8 mouse cellular contexts compared by ENCODE assay signal in the genomic region with DNA sequence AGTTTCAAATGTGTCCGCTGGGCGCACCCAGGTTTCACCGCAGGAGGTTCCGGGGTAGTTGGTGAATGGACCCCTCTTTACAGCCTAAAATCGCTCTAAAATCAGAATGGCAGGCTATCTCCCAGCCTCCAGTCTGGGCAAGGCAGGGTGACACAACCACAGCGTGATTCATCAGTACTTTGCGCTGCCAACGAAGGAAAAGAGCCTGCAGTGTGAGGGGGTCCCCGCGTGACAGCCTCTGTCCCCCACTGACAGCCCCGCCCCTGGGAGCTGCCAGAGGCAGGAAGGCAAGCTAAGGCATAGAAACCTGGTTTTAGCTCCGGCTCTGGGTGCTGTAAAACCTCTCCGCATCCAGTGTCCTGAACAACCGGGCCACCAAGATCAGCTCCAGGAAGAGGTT. TPM values are rescaled to one million over a fixed set of nuclear protein-coding genes. Genes with fewer than 3 reads are reported as not detected.
A peak's percentile ranks its signal among the peaks of the same experiment; 100 is the strongest.
DNase-seq lines count a peak whose midpoint lies in the region; ATAC-seq and TF ChIP-seq lines count a peak whose summit lies in the region.

No protein-coding gene starts in this region.

- H3K4me3 ChIP-seq in layer of hippocampus, adult 2 months = peak overlapping the region; percentile 60
- peak overlapping the region; percentile 40 for H3K4me3 ChIP-seq in hindbrain, embryonic 11.5 days (ENCODE audit: low read depth, low read length)
- peak overlapping the region; percentile 57 for H3K4me3 ChIP-seq in lung, postnatal 0 days (ENCODE audit: low read depth, low read length)

- ATAC-seq in common myeloid progenitor, adult 5-6 weeks (replicated peaks; ENCODE audit: low read depth, poor library complexity, severe bottlenecking) = peak; percentile 43
- ATAC-seq in hindbrain, embryonic 11.5 days (ENCODE audit: low FRiP score) = no peak
- ATAC-seq in lung, postnatal 0 days = peak; percentile 51

- no peaks in the 10 kb centered on the region for H3K36me3 ChIP-seq in hindbrain, embryonic 11.5 days (ENCODE audit: control insufficient read depth, insufficient read depth, low read length)
- no peaks in the 10 kb centered on the region for H3K36me3 ChIP-seq in lung, postnatal 0 days (ENCODE audit: insufficient read depth, low read length)

- H3K9ac ChIP-seq in hindbrain, embryonic 11.5 days (ENCODE audit: low read depth, low read length) = no peak overlapping the region; the same call in 1 of the 2 replicates
- H3K9ac ChIP-seq in lung, postnatal 0 days (replicated peaks; ENCODE audit: low read depth) = no peak overlapping the region

- H3K4me2 ChIP-seq in hindbrain, embryonic 11.5 days (replicated peaks; ENCODE audit: low read depth, low read length) = peak overlapping the region; percentile 94
- H3K4me2 ChIP-seq in lung, postnatal 0 days (replicated peaks; ENCODE audit: low read depth, low read length) = peak overlapping the region; percentile 100

- H3K27me3 ChIP-seq in hindbrain, embryonic 11.5 days (ENCODE audit: control insufficient read depth, insufficient read depth, low read length) = peaks cover 29% of the 10 kb centered on the region
- H3K27me3 ChIP-seq in lung, postnatal 0 days (replicated peaks; ENCODE audit: insufficient read depth, low read length) = peaks cover 16% of the 10 kb centered on the region; the same call in 1 of the 2 replicates

- DNase-seq in layer of hippocampus, adult 2 months (ENCODE audit: low spot score in 2 of 2) = no peak
- no peak for DNase-seq in layer of hippocampus, postnatal 25 days (ENCODE audit: extremely low spot score in 1 of 2, low spot score in 1 of 2)
- DNase-seq in hindbrain, embryonic 11.5 days (ENCODE audit: low spot score) = no peak
- DNase-seq in lung, postnatal 0 days (ENCODE audit: low spot score) = peak; percentile 53
- DNase-seq in right cerebral cortex, postnatal 25 days = peak; percentile 16
- no peak for DNase-seq in ovary, postnatal 36 days (ENCODE audit: low spot score)
- DNase-seq in left cerebral cortex, adult 8-10 months (ENCODE audit: low spot score in 2 of 2) = no peak

- no peak for TF ChIP-seq EP300 in lung, postnatal 0 days (IDR thresholded peaks at IDR 0.05)

- WGBS in hindbrain, embryonic 11.5 days = 8% methylated on average over 14 of the region's 14 CpGs
- 4% methylated on average over 14 of the region's 14 CpGs for WGBS in lung, postnatal 0 days

- peak overlapping the region; percentile 48; the same call in 1 of the 2 replicates for H3K27ac ChIP-seq in layer of hippocampus, adult 2 months
- no peak overlapping the region for H3K27ac ChIP-seq in hindbrain, embryonic 11.5 days (ENCODE audit: low read depth, low read length)
- H3K27ac ChIP-seq in lung, postnatal 0 days (ENCODE audit: low read length) = no peak overlapping the region

- TF ChIP-seq CTCF in layer of hippocampus, adult 2 months (conservative IDR thresholded peaks at IDR 0.05) = no peak
- no peak for TF ChIP-seq CTCF in lung, postnatal 0 days (IDR thresholded peaks at IDR 0.05)

- no peaks in the 10 kb centered on the region for H3K9me3 ChIP-seq in hindbrain, embryonic 11.5 days (ENCODE audit: control insufficient read depth, low read length)
- H3K9me3 ChIP-seq in lung, postnatal 0 days (ENCODE audit: low read length) = no peaks in the 10 kb centered on the region

- peaks cover 2% of the 10 kb centered on the region; the same call in 1 of the 2 replicates for H3K4me1 ChIP-seq in hindbrain, embryonic 11.5 days (replicated peaks; ENCODE audit: control insufficient read depth, insufficient read depth, low read length)
- peaks cover 7% of the 10 kb centered on the region; the same call in 1 of the 2 replicates for H3K4me1 ChIP-seq in lung, postnatal 0 days (ENCODE audit: insufficient read depth, low read depth, low read length)

RNA-seq across cellular contexts. Expression of a gene that starts 56.9 kb away (rescaled TPM):
- not detected for total RNA-seq in layer of hippocampus, adult 2 months (2021)
- total RNA-seq in layer of hippocampus, postnatal 25 days (2021) = not detected
- 1.2 and 1.9 TPM in 2 replicates for total RNA-seq in common myeloid progenitor, adult 5-6 weeks (2017)
- polyA plus RNA-seq in hindbrain, embryonic 11.5 days (2014; fragmentation: Nextera tagmentation; extraction: Ambion mirVana) = 0.88 and 1.3 TPM in 2 replicates
- 1.3 and 1.5 TPM in 2 replicates for polyA plus RNA-seq in lung, postnatal 0 days (2015; fragmentation: Nextera tagmentation; extraction: Ambion mirVana)
- total RNA-seq in left cerebral cortex, adult 8-10 months (2022) = not detected

Comparison
In these comparisons a context has a peak if more than half of its experiments do, and no peak if none do; other contexts are left out.
1. DNase-seq: peak in lung, postnatal 0 days (single experiment) and right cerebral cortex, postnatal 25 days (single experiment); none in layer of hippocampus, adult 2 months (0 of 2), layer of hippocampus, postnatal 25 days (0 of 2), hindbrain, embryonic 11.5 days (single experiment), ovary, postnatal 36 days (single experiment) and left cerebral cortex, adult 8-10 months (0 of 2).
2. Peak in every context shown above with its lines, with median percentiles within 50 percentile points of each other: H3K4me3 ChIP-seq.